Mouse (Mus musculus) erythroblast, embryonic 14.5 days (primary cell): ENCODE measurements at regions not wholly inside any gene's neighbourhood (a gene's known extent, or its start where the extent isn't known, plus 50 kb on each side); places are given as distances from the start of the nearest gene placed in this dataset.

Experiments
- GATA1 ChIP-seq: IDR thresholded peaks from 2 replicates; pipeline ENCODE4 v1.6.1; 2012; ENCODE audit warnings: low read length, inconsistent platforms, mixed read lengths
- TAL1 ChIP-seq: IDR thresholded peaks from 3 replicates; pipeline ENCODE4 v1.6.1; 2012; ENCODE audit warnings: low read length, inconsistent platforms, mixed read lengths

- TF ChIP-seq GATA1 (no peak), TAL1 (no peak)
Measured at GRCm38 (mm10) chr6:31056786-31057566, 98.1 kb upstream of the Klf14 start.
